Comparison of ENCODE assay signal across 22 mouse cellular contexts in the genomic region with DNA sequence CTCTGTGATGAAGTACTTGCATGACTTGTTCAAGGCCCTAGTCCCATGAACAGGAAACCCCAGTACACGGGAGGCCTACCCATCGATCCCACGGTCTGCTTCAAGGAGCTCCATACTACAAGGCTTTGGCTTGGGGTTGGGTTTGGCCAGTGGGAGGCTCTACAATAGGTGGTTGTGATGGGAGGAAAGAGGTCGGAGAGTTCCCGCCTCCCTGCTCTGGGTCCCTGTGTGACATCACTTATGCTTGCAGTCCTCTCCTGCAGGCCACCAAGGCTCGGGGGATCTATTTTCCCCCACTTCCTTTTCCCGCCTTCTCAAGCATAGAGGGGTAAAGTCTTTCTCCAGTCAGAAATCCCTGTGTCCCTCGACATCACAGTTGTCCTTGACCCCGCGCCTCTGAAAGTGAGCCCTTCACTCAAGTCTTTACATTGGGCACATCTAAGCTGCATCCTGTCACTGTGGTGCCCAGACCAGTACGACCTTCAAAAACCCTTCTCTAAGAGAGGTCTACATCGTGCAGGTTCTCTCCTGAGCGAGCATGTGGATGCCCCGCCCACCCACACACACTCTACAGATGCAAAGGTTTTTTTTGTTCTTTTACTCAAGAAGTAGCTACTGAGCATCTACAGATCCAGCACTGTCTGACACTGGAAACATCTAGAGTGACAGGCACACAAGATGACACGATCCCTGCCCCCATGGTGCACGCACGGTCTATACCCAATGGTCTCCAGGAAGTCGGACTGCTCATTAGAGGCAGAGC. TPM values are rescaled to one million over a fixed set of nuclear protein-coding genes. Genes with fewer than 3 reads are reported as not detected.
DNase-seq lines count a peak whose midpoint lies in the region; ATAC-seq and TF ChIP-seq lines count a peak whose summit lies in the region.
"Had no signal": no experiment of that assay in that cellular context is flagged by ENCODE, and none has a peak within 500 bp of the region (broad histone marks: within the 10 kb centered on the region; RNA-seq: fewer than 3 reads in every experiment).

No protein-coding gene starts in this region.

- H3K27ac ChIP-seq in heart, embryonic 12.5 days (ENCODE audit: poor library complexity, severe bottlenecking), result no peak overlapping the region
- no peak overlapping the region for H3K27ac ChIP-seq in heart, adult 2 months
- no peak overlapping the region for H3K27ac ChIP-seq in midbrain, embryonic 14.5 days (replicated peaks; ENCODE audit: low read depth, low read length)
- H3K27ac ChIP-seq: embryonic facial prominence, embryonic 12.5 days; hindbrain, embryonic 10.5 days; hindbrain, postnatal 0 days; left cerebral cortex, adult 2 months; midbrain, embryonic 15.5 days had no signal

- H3K27me3 ChIP-seq in heart, embryonic 12.5 days (replicated peaks), result no peaks in the 10 kb centered on the region
- H3K27me3 ChIP-seq in heart, adult 2 months (ENCODE audit: control insufficient read depth, insufficient read depth, low read length), result no peaks in the 10 kb centered on the region
- no peaks in the 10 kb centered on the region for H3K27me3 ChIP-seq in myocyte (ENCODE audit: control insufficient read depth, insufficient read depth, insufficient read length)
- no peaks in the 10 kb centered on the region for H3K27me3 ChIP-seq in midbrain, embryonic 14.5 days (ENCODE audit: control insufficient read depth, insufficient read depth, low read length)
- H3K27me3 ChIP-seq: embryonic facial prominence, embryonic 12.5 days; midbrain, embryonic 15.5 days had no signal

- TF ChIP-seq CTCF in heart, adult 2 months (IDR thresholded peaks at IDR 0.05), result no peak

- peaks cover 56% of the 10 kb centered on the region for H3K4me1 ChIP-seq in heart, embryonic 12.5 days (replicated peaks)
- no peaks in the 10 kb centered on the region; the same call in 1 of the 2 replicates for H3K4me1 ChIP-seq in heart, adult 2 months (ENCODE audit: control insufficient read depth, insufficient read depth, low read length)
- no peaks in the 10 kb centered on the region for H3K4me1 ChIP-seq in midbrain, embryonic 14.5 days (ENCODE audit: control insufficient read depth, insufficient read depth, low read length)
- H3K4me1 ChIP-seq: midbrain, embryonic 15.5 days had no signal

- no peak for TF ChIP-seq POLR2A in heart, adult 2 months (IDR thresholded peaks at IDR 0.05; ENCODE audit: insufficient read depth, low read depth, low read length)
- no peak for TF ChIP-seq POLR2A in myocyte (IDR thresholded peaks at IDR 0.05; ENCODE audit: insufficient read length, low read depth)

- no peak overlapping the region for H3ac ChIP-seq in myocyte (ENCODE audit: control insufficient read depth, insufficient read length)

- no peak overlapping the region for H3K4me3 ChIP-seq in heart, embryonic 12.5 days
- H3K4me3 ChIP-seq in heart, adult 2 months, result no peak overlapping the region
- H3K4me3 ChIP-seq in myocyte, result no peak overlapping the region
- no peak overlapping the region for H3K4me3 ChIP-seq in midbrain, embryonic 14.5 days (replicated peaks; ENCODE audit: low read depth, low read length)
- H3K4me3 ChIP-seq: embryonic facial prominence, embryonic 12.5 days; hindbrain, embryonic 10.5 days; left cerebral cortex, adult 2 months; midbrain, embryonic 15.5 days had no signal

- no peaks in the 10 kb centered on the region for H3K36me3 ChIP-seq in heart, embryonic 12.5 days
- H3K36me3 ChIP-seq in heart, adult 2 months (ENCODE audit: control insufficient read depth, insufficient read depth, low read length), result no peaks in the 10 kb centered on the region
- H3K36me3 ChIP-seq in myocyte (ENCODE audit: control insufficient read depth, insufficient read depth), result no peaks in the 10 kb centered on the region
- H3K36me3 ChIP-seq in midbrain, embryonic 14.5 days (ENCODE audit: control insufficient read depth, insufficient read depth, low read length), result no peaks in the 10 kb centered on the region
- H3K36me3 ChIP-seq: embryonic facial prominence, embryonic 12.5 days; hindbrain, embryonic 10.5 days; midbrain, embryonic 15.5 days had no signal

- ATAC-seq in heart, embryonic 12.5 days (ENCODE audit: insufficient number of reproducible peaks, low FRiP score), result no peak
- ATAC-seq in CD4-positive, CD25-positive, alpha-beta regulatory T cell, adult 4 months, result peak; percentile 51
- ATAC-seq in megakaryocyte progenitor cell, adult 5-6 weeks (replicated peaks; ENCODE audit: poor library complexity), result no peak
- no peak for ATAC-seq in midbrain, embryonic 14.5 days (ENCODE audit: low FRiP score, low TSS enrichment)
- ATAC-seq: forebrain, embryonic 16.5 days; hindbrain, postnatal 0 days; lung, postnatal 0 days; midbrain, embryonic 15.5 days had no signal

- H3K9ac ChIP-seq in heart, embryonic 12.5 days, result no peak overlapping the region
- H3K9ac ChIP-seq in heart, adult 2 months (ENCODE audit: low read depth, low read length), result no peak overlapping the region
- H3K9ac ChIP-seq in midbrain, embryonic 14.5 days (replicated peaks; ENCODE audit: low read length), result no peak overlapping the region
- H3K9ac ChIP-seq: embryonic facial prominence, embryonic 12.5 days; midbrain, embryonic 15.5 days had no signal

- WGBS in heart, embryonic 12.5 days, result 86% methylated on average over 18 of the region's 18 CpGs
- 88% methylated on average over 18 of the region's 18 CpGs for WGBS in heart, adult 2 months
- WGBS in midbrain, embryonic 14.5 days, result 92% methylated on average over 18 of the region's 18 CpGs

- peak overlapping the region; percentile 57; the same call in 1 of the 2 replicates for H3K4me2 ChIP-seq in heart, embryonic 12.5 days
- H3K4me2 ChIP-seq in myocyte (ENCODE audit: low read depth), result peak overlapping the region; percentile 46
- H3K4me2 ChIP-seq in midbrain, embryonic 14.5 days (ENCODE audit: low read length), result no peak overlapping the region
- H3K4me2 ChIP-seq: embryonic facial prominence, embryonic 12.5 days; midbrain, embryonic 15.5 days had no signal

- no peak for DNase-seq in heart, adult 2 months
- peak; percentile 66 for DNase-seq in thymus, postnatal 25 days
- no peak for DNase-seq in midbrain, embryonic 14.5 days
- DNase-seq: adrenal gland, adult 8-10 months; cerebellum, adult 9-10 months; kidney, adult 2 months; kidney, postnatal 14 days; left cerebral cortex, postnatal 4 days; liver; spleen, adult 18-20 months had no signal

- TF ChIP-seq EP300 in heart, adult 2 months (IDR thresholded peaks at IDR 0.05; ENCODE audit: insufficient read depth, low read depth, low read length), result no peak

- H3K9me3 ChIP-seq in heart, embryonic 12.5 days (replicated peaks), result no peaks in the 10 kb centered on the region
- no peaks in the 10 kb centered on the region for H3K9me3 ChIP-seq in midbrain, embryonic 14.5 days (ENCODE audit: control insufficient read depth, low read length)
- H3K9me3 ChIP-seq: embryonic facial prominence, embryonic 12.5 days; hindbrain, embryonic 10.5 days; midbrain, embryonic 15.5 days had no signal

- H3K79me2 ChIP-seq in heart, adult 2 months (replicated peaks; ENCODE audit: control insufficient read depth, insufficient read depth, low read length), result no peaks in the 10 kb centered on the region
- no peaks in the 10 kb centered on the region for H3K79me2 ChIP-seq in myocyte (ENCODE audit: control insufficient read depth, insufficient read depth)

- intact Hi-C loops in heart, adult 2 months (cut with DNase I), result no loop called here

TF ChIP-seq in myocyte, 11 proteins besides CTCF, POLR2A, EP300 and RAD21:
- no peak for TF ChIP-seq CEBPB (IDR thresholded peaks at IDR 0.05; ENCODE audit: insufficient read depth, poor library complexity, severe bottlenecking)

RNA-seq across cellular contexts. Expression of a gene that starts 16.1 kb away (rescaled TPM):
- polyA plus RNA-seq in heart, embryonic 12.5 days (2016; fragmentation: Nextera tagmentation; extraction: Ambion mirVana), result 7.6 and 7.7 TPM in 2 replicates
- 10 to 100 TPM; 10.0 to 11.3 TPM for total RNA-seq in heart, adult 2 months (2021)
- polyA plus RNA-seq in heart, adult 2 months (2012; rRNA removed), result 12.6 and 14.7 TPM in 2 replicates
- 1 to 10 TPM; 5.6 to 8.5 TPM for polyA plus RNA-seq in CD4-positive, CD25-positive, alpha-beta regulatory T cell, adult 4 months (2017; shearing (Covaris generic))
- 3.0 TPM for polyA plus RNA-seq in myocyte (2012; fragmentation: generic; extraction: Trizol)
- total RNA-seq in megakaryocyte progenitor cell, adult 5-6 weeks (2015), result not detected in 2 replicates
- 0.37 TPM in 1 of 2 replicates, not detected in the other for total RNA-seq in megakaryocyte progenitor cell, adult 5-6 weeks (2017)
- polyA plus RNA-seq in midbrain, embryonic 14.5 days (2014; fragmentation: Nextera tagmentation; extraction: Ambion mirVana), result not detected in 2 replicates
- total RNA-seq: common myeloid progenitor, adult 5-6 weeks had no signal
- polyA plus RNA-seq: forebrain, embryonic 16.5 days; midbrain, embryonic 15.5 days had no signal
